In the genomic region with DNA sequence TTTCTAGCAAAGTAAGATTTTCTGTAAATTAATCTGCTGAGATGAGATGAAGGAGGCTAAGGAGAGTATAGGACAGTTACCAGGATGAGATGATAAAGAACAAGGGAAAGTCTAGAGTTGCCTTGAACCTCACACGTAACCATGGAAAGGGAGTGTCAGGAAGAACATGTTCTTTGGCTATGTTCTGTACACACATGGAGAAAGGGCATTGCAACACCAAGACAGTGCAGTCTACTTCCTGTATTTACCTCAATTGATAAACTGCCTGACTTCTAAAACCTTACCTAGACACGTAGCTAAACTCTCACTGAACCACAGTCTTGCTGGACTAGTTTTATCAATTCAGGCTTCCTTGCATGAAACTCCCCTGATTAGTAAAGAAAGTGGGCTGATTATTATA, we compare ENCODE assay signal across 14 mouse cellular contexts.
"Had no signal": no experiment of that assay in that cellular context is flagged by ENCODE, and none has a peak within 500 bp of the region (broad histone marks: within the 10 kb centered on the region; RNA-seq: fewer than 3 reads in every experiment).

No protein-coding gene starts in this region.

- ATAC-seq: liver, embryonic 12.5 days; midbrain, embryonic 13.5 days had no signal

- H3K4me3 ChIP-seq: liver, embryonic 12.5 days; megakaryocyte, embryonic 14.5 days; midbrain, embryonic 13.5 days; neural tube, embryonic 12.5 days had no signal

- H3K9me3 ChIP-seq: liver, embryonic 12.5 days; megakaryocyte, embryonic 14.5 days; midbrain, embryonic 13.5 days; neural tube, embryonic 12.5 days had no signal

- H3K9ac ChIP-seq: liver, embryonic 12.5 days; liver, embryonic 14.5 days; lung, embryonic 14.5 days; midbrain, embryonic 13.5 days; neural tube, embryonic 12.5 days had no signal

- H3K27me3 ChIP-seq: liver, embryonic 12.5 days; midbrain, embryonic 13.5 days; neural tube, embryonic 12.5 days had no signal

- H3K4me1 ChIP-seq: liver, embryonic 12.5 days; megakaryocyte, embryonic 14.5 days; midbrain, embryonic 13.5 days; neural tube, embryonic 12.5 days had no signal

- H3K27ac ChIP-seq: liver, embryonic 12.5 days; liver, embryonic 14.5 days; macrophage; midbrain, embryonic 13.5 days; neural tube, embryonic 12.5 days had no signal

- H3K36me3 ChIP-seq: liver, embryonic 12.5 days; midbrain, embryonic 13.5 days; neural tube, embryonic 12.5 days had no signal

- DNase-seq: lung, adult 18-20 months; lung, embryonic 14.5 days; right cerebral cortex, postnatal 14 days; spleen, adult 18-20 months; thymus, adult 18-20 months; thymus, postnatal 14 days; thymus, postnatal 36 days had no signal

- H3K4me2 ChIP-seq: liver, embryonic 12.5 days; lung, embryonic 14.5 days; midbrain, embryonic 11.5 days; midbrain, embryonic 13.5 days; neural tube, embryonic 12.5 days had no signal
